Mouse (Mus musculus): ENCODE data around the gene Pask.

GRCm38 (mm10) chr1:93291591-93291990 lies 51.7 kb downstream of the Pask start:
- TF ChIP-seq CTCF (conservative IDR thresholded peaks at IDR 0.05 in 1 of 2, IDR thresholded peaks at IDR 0.05 in 1 of 2; ENCODE audit: low read depth in 2 of 2, low read length in 2 of 2) (no peak), MXI1 (IDR thresholded peaks at IDR 0.05; ENCODE audit: low read depth, low read length) (no peak), POLR2A (IDR thresholded peaks at IDR 0.05; ENCODE audit: low read depth, low read length) (no peak), JUN (IDR thresholded peaks at IDR 0.05; ENCODE audit: insufficient read depth, low read depth, low read length) (no peak), NRF1 (IDR thresholded peaks at IDR 0.05; ENCODE audit: low read depth, low read length) (no peak), HCFC1 (IDR thresholded peaks at IDR 0.05; ENCODE audit: low read depth, low read length) (no peak), ZMIZ1 (IDR thresholded peaks at IDR 0.05; ENCODE audit: low read depth, low read length) (no peak), ZC3H11A (IDR thresholded peaks at IDR 0.05; ENCODE audit: low read depth, low read length) (no peak), GABPA (IDR thresholded peaks at IDR 0.05; ENCODE audit: insufficient replicate concordance, low read depth, low read length) (no peak)
